8 mouse cellular contexts compared by ENCODE assay signal in the genomic region with DNA sequence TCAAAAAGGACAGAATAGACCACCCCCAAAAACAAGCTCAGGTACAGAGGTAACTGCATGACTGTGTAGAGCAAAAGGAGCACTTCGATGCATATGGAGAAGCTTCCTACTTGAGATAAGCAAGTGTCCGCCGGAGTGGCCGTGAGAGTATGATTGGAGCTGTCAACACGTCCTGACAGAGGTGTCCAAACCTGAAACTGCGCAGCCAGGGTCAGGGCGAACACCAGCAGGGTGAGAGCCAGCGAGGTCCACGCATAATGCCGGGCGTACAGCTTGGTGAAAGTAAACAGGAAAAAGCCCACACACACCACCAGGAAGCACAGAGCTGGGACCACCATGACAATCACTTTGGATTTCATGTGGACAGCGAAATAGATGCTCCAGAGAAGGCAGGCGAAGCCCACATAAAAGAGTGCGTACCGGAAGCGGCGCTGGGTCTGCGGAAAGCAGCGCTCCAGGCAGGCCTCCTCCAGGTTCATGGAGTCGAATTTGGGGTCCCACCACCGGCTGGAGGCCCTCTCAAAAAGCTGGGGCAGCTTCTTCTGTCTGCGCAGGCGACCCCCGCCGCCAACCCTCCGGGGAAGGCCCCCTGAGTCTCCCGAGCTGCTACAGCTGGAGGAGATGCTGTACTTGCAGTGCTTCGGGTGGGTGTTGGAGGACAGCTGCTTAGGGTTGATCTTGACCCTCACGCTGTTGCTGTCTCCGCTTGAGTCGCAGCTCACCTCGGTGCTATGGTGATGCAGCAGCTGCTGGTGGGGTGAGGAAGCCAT. TPM values are rescaled to one million over a fixed set of nuclear protein-coding genes. Genes with fewer than 3 reads are reported as not detected.
A peak's percentile ranks its signal among the peaks of the same experiment; 100 is the strongest.
DNase-seq lines count a peak whose midpoint lies in the region; ATAC-seq and TF ChIP-seq lines count a peak whose summit lies in the region.

No protein-coding gene starts in this region.

- peak overlapping the region; percentile 84; the same call in 1 of the 2 replicates for H3K27ac ChIP-seq in embryonic facial prominence, embryonic 15.5 days (replicated peaks)
- H3K27ac ChIP-seq in hindbrain, postnatal 0 days: peak overlapping the region; percentile 87; the same call in 1 of the 2 replicates
- H3K27ac ChIP-seq in stomach, embryonic 16.5 days (ENCODE audit: low read length): no peak overlapping the region

- H3K9me3 ChIP-seq in embryonic facial prominence, embryonic 15.5 days (replicated peaks): no peaks in the 10 kb centered on the region
- H3K9me3 ChIP-seq in hindbrain, postnatal 0 days (ENCODE audit: low read length): no peaks in the 10 kb centered on the region
- H3K9me3 ChIP-seq in stomach, embryonic 16.5 days (replicated peaks; ENCODE audit: control insufficient read depth, low read length): no peaks in the 10 kb centered on the region

- no peak for TF ChIP-seq CTCF in hindbrain, postnatal 0 days (IDR thresholded peaks at IDR 0.05; ENCODE audit: low read depth)

- peak overlapping the region; percentile 94 for H3K4me2 ChIP-seq in embryonic facial prominence, embryonic 15.5 days (replicated peaks)
- H3K4me2 ChIP-seq in hindbrain, postnatal 0 days (ENCODE audit: low read depth, low read length): peak overlapping the region; percentile 90
- peak overlapping the region; percentile 94 for H3K4me2 ChIP-seq in stomach, embryonic 16.5 days (ENCODE audit: low read depth, low read length)

- H3K9ac ChIP-seq in embryonic facial prominence, embryonic 15.5 days: peak overlapping the region; percentile 71; the same call in 1 of the 2 replicates
- H3K9ac ChIP-seq in hindbrain, postnatal 0 days (replicated peaks; ENCODE audit: low read length): peak overlapping the region; percentile 87
- peak overlapping the region; percentile 86 for H3K9ac ChIP-seq in stomach, embryonic 16.5 days (ENCODE audit: low read length)

- no peak for ATAC-seq in embryonic facial prominence, embryonic 15.5 days (ENCODE audit: insufficient number of reproducible peaks, low FRiP score, low TSS enrichment, low read depth)
- 0 out of 2 replicates have a peak, but pooled peaks have one; percentile 10 for ATAC-seq in hindbrain, postnatal 0 days
- 0 out of 2 replicates have a peak, but pooled peaks have one; percentile 1 for ATAC-seq in stomach, embryonic 16.5 days (ENCODE audit: insufficient read depth, low FRiP score)

- no peaks in the 10 kb centered on the region for H3K36me3 ChIP-seq in embryonic facial prominence, embryonic 15.5 days
- H3K36me3 ChIP-seq in hindbrain, postnatal 0 days (ENCODE audit: insufficient read depth, low read length): no peaks in the 10 kb centered on the region
- H3K36me3 ChIP-seq in stomach, embryonic 16.5 days (ENCODE audit: control insufficient read depth, insufficient read depth, low read length): no peaks in the 10 kb centered on the region

- peak overlapping the region; percentile 75 for H3K4me3 ChIP-seq in embryonic facial prominence, embryonic 15.5 days (replicated peaks)
- peak overlapping the region; percentile 84 for H3K4me3 ChIP-seq in hindbrain, postnatal 0 days (ENCODE audit: low read length)
- peak overlapping the region; percentile 78 for H3K4me3 ChIP-seq in stomach, embryonic 16.5 days (replicated peaks; ENCODE audit: low read length)

- DNase-seq in cerebellum, postnatal 14 days: peak; percentile 22 to 28
- DNase-seq in cerebellum, adult 11 months: no peak
- peak; percentile 5 for DNase-seq in CD4-positive helper T cell, adult 2 months (ENCODE audit: low read depth, low spot score)
- no peak for DNase-seq in hindbrain, postnatal 0 days (ENCODE audit: low spot score)
- DNase-seq in lung, postnatal 36 days: peak; percentile 25
- no peak for DNase-seq in adipocyte (ENCODE audit: low spot score)

- peaks cover 46% of the 10 kb centered on the region for H3K4me1 ChIP-seq in embryonic facial prominence, embryonic 15.5 days
- peaks cover 36% of the 10 kb centered on the region for H3K4me1 ChIP-seq in hindbrain, postnatal 0 days (ENCODE audit: insufficient read depth, low read length)
- peaks cover 22% of the 10 kb centered on the region for H3K4me1 ChIP-seq in stomach, embryonic 16.5 days (ENCODE audit: control insufficient read depth, insufficient read depth, low read length)

- peaks cover 8% of the 10 kb centered on the region for H3K27me3 ChIP-seq in embryonic facial prominence, embryonic 15.5 days
- H3K27me3 ChIP-seq in hindbrain, postnatal 0 days (ENCODE audit: insufficient read depth, low read length): no peaks in the 10 kb centered on the region; the same call in 1 of the 2 replicates
- 0 out of 2 replicates have a peak, but pooled peaks cover 5% of the 10 kb centered on the region for H3K27me3 ChIP-seq in stomach, embryonic 16.5 days (ENCODE audit: control insufficient read depth, insufficient read depth, low read length)

- WGBS in embryonic facial prominence, embryonic 15.5 days: 17% methylated on average over 32 of the region's 32 CpGs
- 13% methylated on average over 32 of the region's 32 CpGs for WGBS in hindbrain, postnatal 0 days
- WGBS in stomach, embryonic 16.5 days: 14% methylated on average over 32 of the region's 32 CpGs

RNA-seq across cellular contexts. Expression of gene Adcy9, which starts 1.3 kb away (rescaled TPM):
- 2.0 and 2.2 TPM in 2 replicates for polyA plus RNA-seq in embryonic facial prominence, embryonic 15.5 days (2015; fragmentation: Nextera tagmentation; extraction: Ambion mirVana)
- 27.7 and 31.6 TPM in 2 replicates for total RNA-seq in hindbrain, postnatal 0 days (2014; rRNA removed)
- 4.0 and 4.3 TPM in 2 replicates for polyA plus RNA-seq in hindbrain, postnatal 0 days (2015; fragmentation: Nextera tagmentation; extraction: Ambion mirVana)
- polyA plus RNA-seq in stomach, embryonic 16.5 days (2015; fragmentation: Nextera tagmentation; extraction: Ambion mirVana): 1.3 and 1.5 TPM in 2 replicates

Comparison
In these comparisons a context has a peak if more than half of its experiments do, and no peak if none do; other contexts are left out.
1. DNase-seq: peak in cerebellum, postnatal 14 days (2 of 2), CD4-positive helper T cell, adult 2 months (single experiment) and lung, postnatal 36 days (single experiment); none in cerebellum, adult 11 months (single experiment), hindbrain, postnatal 0 days (single experiment) and adipocyte (single experiment).
2. Peak in every context shown above with its lines, with median percentiles within 50 percentile points of each other: H3K4me2 ChIP-seq, H3K4me3 ChIP-seq and H3K9ac ChIP-seq.